Mouse (Mus musculus) embryonic stem cell, embryonic (primary cell): ENCODE data around the gene Pcif1.

Experiments used
- CTCF ChIA-PET, 4 experiments: fragments of 300-600 bp in 2 of 4; fragments of 350-600 bp in 2 of 4; sonication (Branson Sonifier 250); formaldehyde crosslinking; loops; one replicate each; lab custom pipeline; 2022; ENCODE audit warnings: inconsistent platforms in 2 of 4; lab: Charles Lee
- POLR2A ChIA-PET, 4 experiments: fragments of 300-600 bp in 2 of 4; fragments of 350-600 bp in 2 of 4; sonication (Branson Sonifier 250); formaldehyde crosslinking; loops; one replicate each; lab custom pipeline; 2022; ENCODE audit warnings: antibody characterized with exemption in 4 of 4, inconsistent platforms in 1 of 4; lab: Charles Lee

Gene Pcif1

DNA sequence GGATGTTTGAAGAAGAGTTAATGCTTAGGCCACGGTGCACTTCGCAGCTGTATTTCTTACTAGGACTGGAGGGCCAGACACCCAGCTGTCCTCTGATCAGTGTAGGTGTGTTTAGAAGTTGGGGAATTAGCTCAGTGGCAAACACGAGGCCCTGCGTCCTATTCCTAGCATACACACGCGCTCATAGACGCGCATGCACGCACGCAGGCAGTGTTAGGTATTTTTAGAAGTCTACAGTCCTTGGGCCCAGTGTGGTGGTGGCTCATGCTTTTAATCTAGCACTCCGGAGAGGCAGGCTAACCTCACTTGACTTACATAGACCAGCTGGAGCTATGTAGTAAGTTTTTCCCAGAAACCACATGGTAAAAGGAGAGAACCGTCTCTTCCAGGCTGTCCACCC lies 33.0 kb downstream of the Pcif1 start:
- ChIA-PET CTCF (interaction anchor here (0.5 to 3.1 kb wide), 11 partner anchors 22 to 233 kb away, joined by 3 to 9 read pairs (median 4); partner anchors contain the start of gene Slc12a5 (in 1 of the 4)), POLR2A (interaction anchor here (0.6 to 8.7 kb wide), 43 partner anchors 8 to 458 kb away, joined by 3 to 54 read pairs (median 5); partner anchors contain the start of genes Pcif1 (in 3 of the 4), Zswim1 (in 2 of the 4), Acot8 (in 1 of the 4) and Ctsa (in 1 of the 4))

- CTCF ChIA-PET: interaction anchor here in 2 of 4 experiments (1.1 to 2.7 kb wide), 6 partner anchors 12 to 46 kb away, joined by 3 to 5 read pairs (median 4); no protein-coding TSS in a partner anchor
- POLR2A ChIA-PET: interaction anchor here in 3 of 4 experiments (0.6 to 5.3 kb wide), 23 partner anchors 9 to 1453 kb away, joined by 3 to 47 read pairs (median 4); partner anchors contain the start of genes Zswim1 (in 2 of the 3), Ctsa (in 1 of the 3), Elmo2 (in 1 of the 3) and Neurl2 (in 1 of the 3)
Observed at GRCm38 (mm10) chr2:164912749-164913427, 33.8 kb downstream of the Pcif1 start.

DNA sequence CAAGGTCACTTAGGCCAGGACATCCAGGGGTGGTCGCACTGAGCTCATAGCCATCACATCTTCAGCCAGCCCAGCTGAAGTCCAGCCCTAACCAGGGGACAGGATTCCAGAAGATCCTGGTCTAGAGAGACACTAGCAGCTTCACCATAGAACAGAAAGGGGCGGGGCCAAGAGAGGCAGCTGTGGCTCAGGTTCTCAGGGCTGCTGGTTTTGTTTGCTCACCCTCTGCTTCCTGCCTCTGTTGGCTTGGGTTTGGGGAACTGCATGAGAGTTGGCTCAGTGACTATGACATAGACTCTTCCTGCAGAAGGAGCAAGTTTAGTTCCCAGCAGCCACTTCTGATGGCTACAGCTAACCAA lies 34.3 kb downstream of the Pcif1 start:
- ChIA-PET CTCF (interaction anchor here in 2 of 4 experiments (0.5 to 1.2 kb wide), 4 partner anchors 11 to 47 kb away, joined by 3 to 4 read pairs (median 4); no protein-coding TSS in a partner anchor), POLR2A (interaction anchor here in 3 of 4 experiments (0.6 to 5.3 kb wide), 20 partner anchors 9 to 1453 kb away, joined by 3 to 47 read pairs (median 4); partner anchors contain the start of genes Zswim1 (in 2 of the 3), Ctsa (in 1 of the 3), Elmo2 (in 1 of the 3) and Neurl2 (in 1 of the 3))

GRCm38 (mm10) chr2:164916820-164917219 lies 37.7 kb downstream of the Pcif1 start:
- ChIA-PET CTCF (interaction anchor here in 2 of 4 experiments (0.6 to 1.9 kb wide), 10 partner anchors 9 to 122 kb away, joined by 3 to 13 read pairs (median 4); partner anchors contain the start of gene Slc12a5 (in 1 of the 2)), POLR2A (interaction anchor here in 3 of 4 experiments (0.6 to 5.0 kb wide), 29 partner anchors 10 to 178 kb away, joined by 3 to 17 read pairs (median 4); partner anchors contain the start of genes Acot8 (in 2 of the 3), Zswim3 (in 2 of the 3), Mmp9 (in 1 of the 3) and Neurl2 (in 1 of the 3))

GRCm38 (mm10) chr2:164917371-164917770 lies 38.3 kb downstream of the Pcif1 start:
- CTCF ChIA-PET: interaction anchor here in 3 of 4 experiments (0.6 to 2.6 kb wide), 16 partner anchors 9 to 238 kb away, joined by 3 to 13 read pairs (median 6); partner anchors contain the start of genes Ctsa (in 1 of the 3) and Slc12a5 (in 1 of the 3)
- POLR2A ChIA-PET: interaction anchor here in 3 of 4 experiments (0.6 to 5.0 kb wide), 32 partner anchors 11 to 908 kb away, joined by 3 to 17 read pairs (median 5); partner anchors contain the start of genes Acot8 (in 2 of the 3), Zswim3 (in 2 of the 3), Mmp9 (in 1 of the 3) and Neurl2 (in 1 of the 3)

DNA sequence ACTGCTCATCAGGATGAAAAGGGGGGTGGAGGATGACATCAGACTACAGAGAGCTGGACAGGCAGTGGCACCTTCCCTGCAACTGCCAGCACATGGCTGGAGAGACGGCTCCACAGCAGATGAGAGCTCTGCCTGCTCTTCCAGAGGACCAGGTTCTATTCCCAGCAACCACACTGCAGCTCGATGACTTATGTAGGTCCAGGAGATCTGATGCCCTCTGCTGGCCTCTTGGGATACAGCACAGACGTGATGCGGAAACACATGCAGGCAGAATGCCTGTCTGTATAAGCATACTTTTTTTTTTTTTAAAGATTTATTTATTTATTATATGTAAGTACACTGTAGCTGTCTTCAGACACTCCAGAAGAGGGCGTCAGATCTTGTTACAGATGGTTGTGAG lies 39.2 kb downstream of the Pcif1 start:
- ChIA-PET POLR2A (interaction anchor here (0.5 to 5.0 kb wide), 39 partner anchors 9 to 907 kb away, joined by 3 to 17 read pairs (median 5); partner anchors contain the start of genes Acot8 (in 2 of the 4), Zswim3 (in 2 of the 4), Ctsa (in 1 of the 4) and Mmp9 (in 1 of the 4)), CTCF (interaction anchor here (0.5 to 2.8 kb wide), 54 partner anchors 9 to 1918 kb away, joined by 3 to 16 read pairs (median 4); partner anchors contain the start of genes Slc12a5 (in 2 of the 4), Ctsa (in 1 of the 4), Ncoa5 (in 1 of the 4) and Snx21 (in 1 of the 4))

DNA sequence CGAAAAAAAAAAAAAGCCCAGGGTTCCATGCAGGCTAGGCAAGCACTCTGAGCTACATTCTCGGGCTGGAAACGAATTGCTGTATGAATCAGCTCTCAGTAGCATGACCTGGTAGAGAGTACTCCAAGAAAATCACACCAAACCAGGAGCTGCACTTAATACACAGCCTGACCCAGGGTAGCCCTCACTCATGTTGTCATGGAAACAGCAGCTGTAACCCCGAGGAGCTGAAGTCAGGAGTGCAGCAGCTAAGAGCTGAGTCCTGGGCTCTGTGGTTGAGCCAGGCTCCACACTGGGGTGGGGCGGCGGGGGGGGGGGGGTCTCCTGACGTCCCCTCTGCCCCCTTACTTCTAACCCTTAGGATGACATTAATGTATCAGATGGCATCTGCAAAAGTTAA lies 42.9 kb downstream of the Pcif1 start:
- ChIA-PET POLR2A (interaction anchor here in 1 of 4 experiments (1.3 kb wide), 1 partner anchor 8 kb away, joined by 4 read pairs; no protein-coding TSS in a partner anchor), CTCF (interaction anchor here (0.6 to 2.5 kb wide), 15 partner anchors 18 to 565 kb away, joined by 3 to 10 read pairs (median 3); partner anchors contain the start of genes Mmp9 (in 1 of the 4) and Pltp (in 1 of the 4))

DNA sequence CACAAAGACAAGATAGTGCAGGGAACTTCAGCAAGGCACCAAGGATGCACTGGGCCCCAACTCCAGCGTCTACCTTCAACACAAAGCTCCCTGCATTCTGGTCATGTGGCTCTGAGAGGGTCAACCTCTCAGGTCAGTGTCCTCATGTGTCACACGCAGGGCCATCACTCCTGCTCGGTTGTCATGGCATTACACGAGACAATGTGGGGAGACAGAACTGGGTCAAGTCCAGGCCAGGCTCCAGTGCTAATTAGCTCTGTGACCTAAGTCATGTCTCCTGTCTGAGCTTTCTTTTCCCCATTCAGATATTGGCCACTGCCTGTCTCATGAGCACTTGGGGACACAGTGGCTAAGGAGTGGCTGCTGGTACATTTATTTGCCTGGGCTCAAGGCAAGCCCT lies 44.2 kb downstream of the Pcif1 start:
- ChIA-PET POLR2A (interaction anchor here in 2 of 4 experiments (0.6 to 3.1 kb wide), 3 partner anchors 9 to 16 kb away, joined by 3 to 12 read pairs (median 3); partner anchors contain the start of gene Zfp335 (in 1 of the 2)), CTCF (interaction anchor here in 3 of 4 experiments (0.6 to 4.3 kb wide), 8 partner anchors 16 to 56 kb away, joined by 3 to 41 read pairs (median 6); partner anchors contain the start of genes Mmp9 (in 1 of the 3) and Slc12a5 (in 1 of the 3))

DNA sequence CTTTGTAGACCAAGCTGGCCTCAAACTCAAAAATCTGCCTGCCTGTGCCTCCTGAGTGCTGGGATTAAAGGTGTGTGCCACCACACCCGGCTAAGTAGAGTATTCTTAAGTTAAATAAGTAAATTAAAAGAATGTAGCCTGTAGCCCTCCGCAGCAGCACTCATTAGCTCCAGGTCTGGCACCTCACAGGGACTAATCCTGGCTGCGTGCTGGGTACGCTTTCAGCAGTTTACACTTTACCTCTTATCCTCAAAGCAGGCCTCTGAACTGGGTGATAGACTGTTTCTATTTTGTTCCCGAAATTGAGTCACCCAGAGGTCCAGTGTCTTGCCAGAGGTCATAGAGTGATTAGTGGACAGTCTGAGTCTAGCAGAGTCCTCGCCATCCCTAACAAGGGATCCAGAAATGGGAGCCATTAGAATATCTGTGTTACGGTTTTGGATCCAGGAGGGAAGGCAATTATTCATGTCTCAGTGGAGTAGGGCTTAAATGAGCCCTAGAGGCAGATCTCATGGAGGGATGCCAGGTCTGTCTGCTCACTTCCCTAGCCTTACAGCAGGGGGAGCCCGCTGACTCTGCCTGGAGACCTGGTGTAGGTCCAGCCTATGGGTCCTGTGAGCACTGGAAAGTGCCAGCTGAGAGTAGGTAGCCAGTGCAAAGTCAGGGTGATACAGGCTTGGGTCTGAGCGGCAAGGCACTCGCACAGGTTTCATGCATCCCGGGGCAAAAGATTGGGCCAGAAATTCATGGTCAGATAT lies 45.2 kb downstream of the Pcif1 start:
- CTCF ChIA-PET: interaction anchor here (0.5 to 4.3 kb wide), 43 partner anchors 10 to 452 kb away, joined by 3 to 41 read pairs (median 4); partner anchors contain the start of genes Slc12a5 (in 2 of the 4), Mmp9 (in 1 of the 4) and Slc35c2 (in 1 of the 4)
- POLR2A ChIA-PET: interaction anchor here in 3 of 4 experiments (0.6 to 3.1 kb wide), 9 partner anchors 13 to 111 kb away, joined by 3 to 12 read pairs (median 3); partner anchors contain the start of gene Zfp335 (in 1 of the 3)

- CTCF ChIA-PET: interaction anchor here in 3 of 4 experiments (0.6 to 1.4 kb wide), 6 partner anchors 12 to 507 kb away, joined by 3 to 4 read pairs (median 3); no protein-coding TSS in a partner anchor
Observed at GRCm38 (mm10) chr2:164930706-164931581, 51.8 kb downstream of the Pcif1 start.

DNA sequence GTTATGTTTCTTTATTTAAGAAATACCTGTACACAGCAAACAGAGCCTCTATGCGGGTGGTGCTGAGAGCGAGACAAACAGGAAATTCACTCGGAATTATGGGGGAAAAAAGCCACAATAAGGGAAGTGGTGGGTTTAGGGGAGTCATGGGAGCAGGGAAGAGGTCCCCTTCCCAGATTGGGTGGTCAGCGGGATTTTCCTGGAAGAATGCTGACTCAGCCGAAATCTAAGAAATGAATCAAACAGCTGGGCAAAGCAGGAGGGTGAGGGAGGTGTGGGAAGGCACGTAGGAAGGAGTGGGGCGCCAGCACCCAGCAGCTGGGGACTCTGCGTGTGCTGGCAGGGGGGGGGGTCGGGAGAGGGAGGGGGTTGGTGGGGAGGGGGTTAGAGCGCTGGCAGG lies 54.4 kb downstream of the Pcif1 start:
- POLR2A ChIA-PET: interaction anchor here in 3 of 4 experiments (0.5 to 1.3 kb wide), 6 partner anchors 9 to 882 kb away, joined by 3 to 4 read pairs (median 3); no protein-coding TSS in a partner anchor
- CTCF ChIA-PET: interaction anchor here in 3 of 4 experiments (0.6 to 1.5 kb wide), 6 partner anchors 8 to 39 kb away, joined by 3 to 8 read pairs (median 4); no protein-coding TSS in a partner anchor

More at GRCm38 (mm10) chr2:164930706-164931581, 51.8 kb downstream of the Pcif1 start:
- POLR2A ChIA-PET: interaction anchor here in 3 of 4 experiments (0.5 to 1.2 kb wide), 6 partner anchors 9 to 290 kb away, joined by 3 to 12 read pairs (median 3); partner anchors contain the start of gene Mmp9 (in 1 of the 3)

- POLR2A ChIA-PET: interaction anchor here in 3 of 4 experiments (0.6 to 1.5 kb wide), 5 partner anchors 14 to 1554 kb away, joined by 3 to 4 read pairs (median 3); partner anchors contain the start of genes Acot8 (in 1 of the 3), Pcif1 (in 1 of the 3) and Zswim3 (in 1 of the 3)
Observed at GRCm38 (mm10) chr2:164935991-164936390, 56.9 kb downstream of the Pcif1 start.

DNA sequence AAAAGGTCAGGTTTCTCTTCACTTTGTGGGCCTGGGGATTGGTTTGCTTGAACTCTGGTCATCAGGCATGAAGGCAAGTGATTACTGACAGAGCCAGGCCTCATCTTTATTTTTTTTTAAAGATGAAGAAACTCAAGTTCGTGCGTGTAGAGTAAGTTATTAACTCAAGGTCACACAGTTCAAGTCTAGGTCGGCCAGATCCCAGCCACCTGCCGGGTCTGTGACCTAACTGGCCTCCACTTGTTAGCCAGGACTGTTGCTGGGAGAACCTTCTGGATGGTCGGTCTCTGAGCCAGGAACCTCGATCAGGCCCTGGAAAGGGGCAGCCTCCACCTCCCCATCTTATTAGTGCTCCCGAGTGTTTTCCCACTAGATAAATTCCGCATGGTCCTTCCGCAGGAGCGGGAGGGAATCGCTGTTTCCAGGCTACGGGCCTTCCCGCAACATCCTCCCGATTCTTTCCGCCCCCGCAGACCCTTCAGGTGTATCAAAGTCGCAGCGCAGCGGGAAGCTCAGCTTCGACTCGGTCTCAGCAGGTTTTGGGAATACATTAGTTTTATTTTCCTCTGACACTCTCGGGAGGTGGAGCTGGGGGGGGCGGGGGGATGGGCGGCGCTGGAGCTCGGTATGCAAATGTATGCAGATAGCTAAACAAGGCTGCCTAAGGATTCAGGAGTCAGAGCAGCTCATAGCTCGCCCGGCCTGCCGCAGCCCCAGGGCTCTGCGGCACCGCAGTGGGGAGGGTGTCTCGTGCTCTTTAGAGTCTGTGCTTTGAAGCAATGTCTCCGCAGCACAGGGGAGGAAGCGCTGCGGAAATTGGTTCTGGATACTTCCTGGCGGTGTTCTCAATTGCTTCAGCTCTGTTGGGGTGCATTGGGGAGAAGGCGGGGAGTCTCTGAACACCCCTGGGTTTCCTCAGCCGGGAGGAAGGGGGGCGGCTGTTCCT lies 59.3 kb downstream of the Pcif1 start:
- CTCF ChIA-PET: interaction anchor here (0.6 to 6.9 kb wide), 20 partner anchors 11 to 314 kb away, joined by 3 to 69 read pairs (median 3); partner anchors contain the start of genes Wfdc10 (in 1 of the 4) and Wfdc9 (in 1 of the 4)
- POLR2A ChIA-PET: interaction anchor here (0.7 to 3.3 kb wide), 32 partner anchors 9 to 1221 kb away, joined by 3 to 14 read pairs (median 4); partner anchors contain the start of genes Pltp (in 1 of the 4), Ube2c (in 1 of the 4), Zfp335 (in 1 of the 4) and Zswim1 (in 1 of the 4)

More at GRCm38 (mm10) chr2:164935991-164936390, 56.9 kb downstream of the Pcif1 start:
- CTCF ChIA-PET: interaction anchor here in 1 of 4 experiments (0.9 to 2.3 kb wide), 4 partner anchors 15 to 20 kb away, joined by 3 to 7 read pairs (median 4); no protein-coding TSS in a partner anchor

DNA sequence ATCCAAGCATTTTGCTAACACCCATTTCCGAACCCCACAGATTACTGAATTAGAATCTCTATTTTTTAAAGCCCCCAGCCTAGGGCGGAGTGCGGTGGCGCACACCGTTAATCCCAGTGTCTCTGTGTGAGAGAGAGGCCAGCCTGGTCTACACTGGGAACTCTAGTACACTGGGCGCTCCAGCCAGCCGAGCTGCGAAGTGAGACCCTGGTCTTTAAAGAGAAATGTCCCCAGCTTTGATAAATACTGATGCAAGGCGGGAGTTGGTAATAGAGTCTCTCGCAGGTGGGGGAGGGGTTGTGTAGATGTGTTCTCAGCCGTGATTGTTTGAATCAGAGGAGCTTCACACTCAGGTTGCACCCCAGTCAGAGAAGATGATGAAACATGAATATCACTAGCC lies 60.0 kb downstream of the Pcif1 start:
- POLR2A ChIA-PET: interaction anchor here (0.7 to 3.3 kb wide), 30 partner anchors 9 to 170 kb away, joined by 3 to 14 read pairs (median 4); partner anchors contain the start of genes Ube2c (in 1 of the 4), Zfp335 (in 1 of the 4) and Zswim1 (in 1 of the 4)
- CTCF ChIA-PET: interaction anchor here (0.5 to 6.9 kb wide), 26 partner anchors 10 to 448 kb away, joined by 3 to 69 read pairs (median 3); partner anchors contain the start of genes Wfdc10 (in 1 of the 4), Wfdc9 (in 1 of the 4) and Zfp335 (in 1 of the 4)
